Mouse (Mus musculus): ENCODE measurements around the gene Col4a2.

Col4a2 gene

DNA sequence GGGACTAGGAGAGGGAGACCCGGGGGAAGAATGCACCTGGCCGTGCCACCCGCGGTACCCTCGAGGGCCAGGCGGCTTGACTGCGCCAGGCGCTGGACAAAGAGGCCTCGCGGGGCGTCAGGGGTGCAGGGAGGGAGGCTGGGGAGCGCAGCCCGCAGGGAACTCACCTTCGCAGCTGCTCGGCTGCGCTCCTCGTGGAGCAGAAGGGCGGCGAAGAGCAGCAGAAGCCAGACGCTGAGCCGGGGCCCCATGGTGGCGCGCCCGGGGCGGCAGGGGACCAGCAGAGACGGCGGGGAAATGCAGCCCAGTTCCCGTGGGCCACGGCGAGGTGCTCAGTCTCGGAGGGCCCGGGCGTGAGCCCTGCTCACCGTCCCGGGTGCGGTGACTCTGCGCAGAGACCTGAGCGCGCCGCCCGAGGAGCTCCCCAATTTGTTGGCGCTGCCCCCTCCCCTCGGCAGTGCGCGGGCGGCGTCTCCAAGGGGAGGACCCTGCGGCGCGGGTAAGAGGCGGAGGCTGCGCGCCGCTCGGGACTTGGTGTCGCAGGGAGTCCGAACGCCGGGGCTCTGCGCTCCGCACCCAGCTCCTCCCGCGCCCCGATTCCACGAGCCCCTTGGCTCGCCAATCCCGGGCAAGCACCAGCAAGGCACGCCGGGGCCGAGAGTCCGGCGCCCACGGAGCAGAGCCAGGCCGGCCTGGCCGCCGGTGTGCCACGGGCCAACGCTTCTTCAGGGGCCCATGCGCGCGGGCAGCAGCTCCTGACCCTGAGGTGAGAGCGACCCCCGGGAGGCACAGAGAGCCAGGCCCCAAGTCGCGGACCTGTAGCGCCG is at the start of gene Col4a2, which contains the start of gene Col4a1:
TSS of gene Col4a2 (plus strand) at position 457 of the 827 bp plus-strand sequence.
TSS of gene Col4a1 (minus strand) at position 478 of the 827 bp plus-strand sequence.
- peak; percentile 81 to 90 for DNase-seq

DNA sequence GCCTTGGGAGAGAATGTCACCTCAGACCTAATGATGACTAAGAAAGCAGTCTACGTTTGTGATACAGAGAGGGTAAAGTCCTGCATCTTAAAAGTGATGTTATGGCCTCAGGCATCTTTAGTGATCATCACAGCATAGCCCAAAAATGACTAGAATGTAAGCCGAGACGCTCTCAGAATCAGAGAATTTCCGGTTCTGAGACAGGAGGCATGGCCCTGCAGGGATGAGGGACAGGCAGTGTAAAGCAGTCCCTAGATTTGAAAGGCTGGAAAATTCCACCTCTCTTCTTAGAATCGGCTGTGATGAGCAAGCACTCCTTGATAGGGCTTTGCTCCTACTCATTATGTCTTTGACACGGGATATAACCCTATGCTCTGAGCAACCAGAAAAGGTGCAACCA is 48.8 kb upstream of the Col4a2 start:
- DNase-seq: no peak

DNA sequence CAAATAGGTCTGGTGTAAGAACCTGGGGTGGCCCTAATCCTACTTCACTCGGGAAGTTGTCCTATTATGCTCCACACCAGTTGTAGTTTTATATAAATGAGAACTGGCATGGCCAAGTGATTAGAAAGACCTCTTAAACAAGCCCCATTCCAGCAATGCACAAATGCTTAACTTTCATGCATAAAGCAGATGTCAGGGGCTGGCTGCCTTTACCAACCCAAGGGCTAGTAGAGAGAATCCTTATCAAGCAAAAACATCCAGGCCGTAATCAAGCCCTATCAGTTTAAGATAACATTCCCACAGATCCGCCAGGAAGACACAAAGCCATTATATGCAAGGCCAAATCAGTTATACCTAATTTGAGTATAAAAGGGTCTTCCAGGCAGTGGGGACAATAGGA is 46.6 kb upstream of the Col4a2 start:
- DNase-seq: no peak

DNA sequence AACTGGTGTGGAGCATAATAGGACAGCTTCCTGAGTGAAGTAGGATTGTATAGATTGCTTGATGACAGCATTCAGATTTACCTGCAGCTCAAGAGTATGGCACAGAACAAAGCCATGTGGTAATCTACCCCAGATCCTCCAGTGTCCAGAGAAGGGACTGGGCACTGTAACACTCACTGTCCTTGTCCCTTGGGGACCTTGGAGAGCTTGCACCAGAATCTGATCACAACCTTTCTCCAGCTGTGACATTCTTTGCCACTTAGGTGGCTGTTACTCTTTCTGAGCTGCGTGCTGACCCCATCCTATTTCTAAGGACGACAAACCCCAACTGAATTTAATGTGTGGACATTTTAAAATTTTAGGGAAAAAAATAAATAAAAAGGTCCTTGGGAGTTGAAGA is 46.1 kb upstream of the Col4a2 start:
- DNase-seq: no peak

DNA sequence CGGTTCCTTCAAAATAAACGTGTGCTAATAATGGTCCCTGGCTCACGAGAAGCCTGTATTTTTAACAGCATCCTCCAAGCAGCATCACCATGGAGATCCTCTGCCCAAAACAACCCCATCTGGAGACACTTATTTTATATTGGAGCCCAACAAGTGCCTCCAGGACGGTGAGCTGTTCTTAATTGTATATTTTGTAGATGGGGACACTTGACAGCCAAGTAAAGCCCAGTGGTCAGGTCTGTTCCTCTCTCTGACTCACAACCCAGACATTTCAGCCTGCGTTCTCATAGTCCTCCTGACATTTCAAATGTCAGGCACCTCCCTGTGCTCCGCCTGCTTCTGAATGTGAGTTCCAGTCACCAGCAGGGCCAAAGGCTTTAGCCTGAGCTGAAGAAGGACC is 43.9 kb upstream of the Col4a2 start:
- DNase-seq: no peak

DNA sequence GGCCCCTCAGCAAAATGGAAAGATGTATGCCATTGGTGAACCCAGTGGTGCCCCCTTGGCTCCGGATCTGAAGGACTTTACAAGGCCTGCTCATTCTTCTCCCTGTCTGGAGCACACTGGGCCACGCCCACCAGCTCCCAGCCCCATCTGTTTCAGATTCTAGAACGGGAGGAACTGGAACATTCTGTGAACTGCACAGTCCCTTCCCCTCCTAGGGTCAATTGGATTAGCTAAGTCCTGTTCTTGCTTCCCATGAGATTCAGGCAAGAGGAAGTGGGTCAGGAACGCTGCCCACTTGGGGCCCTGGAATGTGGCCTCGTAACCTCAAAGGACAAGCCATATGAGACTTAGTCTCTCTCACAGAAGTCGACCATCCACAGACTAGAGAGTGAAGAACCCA is 41.8 kb upstream of the Col4a2 start:
- DNase-seq: peak; percentile 79 to 89

DNA sequence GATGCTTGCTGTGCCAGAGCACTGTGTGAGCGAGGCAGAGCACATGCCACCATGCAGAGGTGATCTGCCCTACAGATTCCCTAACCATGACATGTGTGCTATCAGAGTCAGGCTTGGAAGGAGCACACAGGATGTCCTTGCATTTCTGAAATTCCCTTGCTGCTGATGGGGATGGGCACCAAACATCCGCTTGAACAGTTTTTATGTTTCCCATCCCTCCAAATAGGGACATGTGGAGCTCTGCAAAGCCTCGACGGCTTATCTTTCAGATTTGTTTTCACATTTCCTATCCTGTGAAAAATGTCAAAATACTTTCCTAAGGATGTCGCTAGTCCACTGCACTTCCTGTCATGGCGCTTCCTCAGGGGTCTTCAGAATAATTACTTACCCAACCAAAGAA is 40.4 kb upstream of the Col4a2 start:
- peak in 1 of 2 experiments; percentile 54 for DNase-seq

DNA sequence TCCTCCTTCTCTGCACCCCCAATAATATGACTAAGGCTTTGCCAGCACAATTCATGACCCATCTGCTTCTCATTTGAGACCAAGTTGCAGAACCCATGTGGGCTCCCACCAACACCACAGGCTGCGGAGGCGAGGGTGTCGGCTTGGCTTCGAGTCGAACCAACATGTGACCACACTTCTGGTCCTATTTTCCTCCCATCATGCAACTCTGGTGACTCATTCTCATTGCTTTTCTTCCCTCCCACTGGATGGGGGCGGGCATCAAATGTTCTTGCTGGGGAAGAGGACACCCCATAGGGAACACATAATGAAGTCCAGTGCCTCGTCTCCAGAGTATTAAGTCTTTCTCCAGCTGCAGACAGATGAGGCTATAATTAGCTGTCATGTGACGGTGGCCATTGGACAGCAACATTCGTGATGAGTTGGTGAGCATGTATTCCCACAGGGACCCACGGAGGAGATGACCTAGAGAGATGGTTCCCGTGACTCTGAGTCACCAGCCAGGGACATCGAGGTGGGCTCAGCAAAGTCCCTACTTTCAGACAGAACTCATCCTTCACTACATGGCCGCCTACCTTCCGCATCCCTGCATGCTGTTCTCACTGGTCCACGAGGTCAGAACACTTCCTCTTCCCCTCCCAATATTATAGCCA is 39.0 kb upstream of the Col4a2 start:
- DNase-seq: no peak

DNA sequence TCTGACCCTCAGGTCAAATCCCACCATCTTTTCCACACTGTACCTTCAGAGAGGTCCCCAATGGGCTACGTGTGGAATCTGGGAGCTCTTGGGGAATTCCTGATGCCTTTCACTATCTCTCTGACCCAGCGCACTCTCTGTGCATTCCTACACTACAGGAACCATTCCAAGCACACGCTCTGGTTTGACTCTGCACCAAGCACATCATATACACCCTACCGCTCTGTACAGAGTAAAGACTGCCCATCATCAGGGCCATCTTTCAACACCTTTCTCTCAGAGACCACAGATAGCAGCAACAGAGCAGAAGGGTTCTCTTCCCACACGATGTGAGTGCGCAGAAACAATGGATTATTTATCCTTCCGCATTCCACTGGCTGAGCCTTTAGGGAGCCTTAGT is 38.2 kb upstream of the Col4a2 start:
- DNase-seq: no peak

DNA sequence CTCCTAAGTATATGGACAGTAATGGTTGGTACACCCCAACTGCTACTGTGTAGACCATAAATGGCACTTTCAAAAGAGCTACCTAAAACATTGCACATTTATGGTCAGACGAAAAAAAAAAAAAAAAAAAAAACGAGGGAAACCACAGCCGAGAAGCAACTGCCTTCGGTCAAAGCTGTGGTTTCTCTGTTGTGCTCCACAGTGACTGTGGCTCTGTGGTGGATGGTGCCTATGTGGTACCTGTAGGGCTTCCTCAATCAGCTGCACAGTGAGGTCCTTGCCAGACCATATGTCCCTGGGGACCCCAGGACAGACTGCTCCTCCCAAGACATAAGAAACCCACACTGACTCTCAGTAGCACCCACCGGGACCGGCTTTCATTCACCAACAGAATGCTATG is 36.3 kb upstream of the Col4a2 start:
- DNase-seq: no peak

DNA sequence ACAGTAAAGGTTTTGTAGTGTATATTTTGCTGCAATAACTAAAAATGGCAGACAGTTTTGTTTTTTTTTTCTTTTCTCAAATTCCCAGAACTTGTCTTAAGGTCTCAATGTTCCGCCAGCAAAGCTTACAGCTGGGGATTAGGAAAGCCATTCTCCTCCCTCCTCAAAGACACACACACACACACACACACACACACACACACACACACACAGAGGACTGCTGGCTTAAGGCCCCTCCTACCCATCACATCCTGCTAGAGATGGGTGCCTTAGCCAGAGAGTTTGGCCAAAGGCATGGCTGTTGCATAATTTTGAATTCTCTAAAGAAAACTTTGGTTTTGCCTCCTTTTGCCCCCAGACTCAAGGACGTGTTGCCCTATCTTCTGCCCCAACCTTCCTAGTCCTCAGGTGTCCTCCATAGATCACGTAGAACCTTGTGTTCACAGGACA is 35.0 kb upstream of the Col4a2 start:
- peak; percentile 51 to 73 for DNase-seq

DNA sequence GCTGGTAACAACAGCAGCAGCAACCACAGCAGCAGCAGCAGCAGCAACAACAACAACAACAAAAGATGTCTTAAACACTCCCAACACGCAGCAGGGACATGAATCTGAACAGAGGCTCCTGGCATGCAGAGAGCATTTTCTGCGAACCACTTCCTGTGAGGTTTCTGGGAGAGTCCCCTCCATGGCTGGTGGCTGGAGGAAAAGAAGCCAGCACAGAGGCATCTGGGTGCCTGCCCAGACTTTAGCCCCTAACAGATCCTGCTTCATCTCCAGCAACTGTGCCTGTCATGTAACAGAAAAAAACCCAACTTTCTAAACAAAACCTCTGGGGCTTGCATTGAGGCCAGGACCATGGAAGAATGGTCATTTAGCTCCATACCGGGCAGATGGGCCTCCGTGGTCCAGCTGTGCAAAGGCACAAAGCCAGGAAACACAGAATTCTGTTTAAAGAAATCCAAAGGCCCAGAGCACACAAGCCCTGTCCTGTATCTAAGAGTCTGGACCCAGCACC is 34.4 kb upstream of the Col4a2 start:
- peak; percentile 61 to 68 for DNase-seq

DNA sequence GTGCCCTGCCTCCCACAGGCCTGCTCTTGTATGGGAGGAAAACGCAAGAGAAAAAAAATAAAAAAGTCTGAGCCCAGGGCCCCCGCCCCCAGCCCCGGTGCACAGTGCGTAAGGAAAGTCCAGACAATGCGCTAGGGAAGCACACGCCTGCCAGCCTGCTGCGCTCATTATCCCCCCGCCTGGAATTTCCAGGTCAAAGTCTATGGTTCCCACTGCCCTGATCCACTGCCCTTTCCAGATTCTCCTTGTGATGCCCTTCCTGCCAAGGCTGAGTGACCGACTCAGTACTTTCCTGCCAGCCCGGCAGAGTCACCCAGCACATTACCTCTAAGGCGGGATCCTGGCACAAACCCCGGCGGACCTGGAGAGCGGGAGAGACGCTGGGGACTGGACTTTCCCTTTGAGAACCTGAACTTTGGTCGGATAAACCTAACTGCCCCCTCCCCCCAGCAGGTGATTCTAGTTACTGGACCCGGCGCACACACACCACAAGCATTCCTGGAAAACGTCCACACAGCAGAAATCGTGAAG is 33.2 kb upstream of the Col4a2 start:
- peak; percentile 91 to 95 for DNase-seq

DNA sequence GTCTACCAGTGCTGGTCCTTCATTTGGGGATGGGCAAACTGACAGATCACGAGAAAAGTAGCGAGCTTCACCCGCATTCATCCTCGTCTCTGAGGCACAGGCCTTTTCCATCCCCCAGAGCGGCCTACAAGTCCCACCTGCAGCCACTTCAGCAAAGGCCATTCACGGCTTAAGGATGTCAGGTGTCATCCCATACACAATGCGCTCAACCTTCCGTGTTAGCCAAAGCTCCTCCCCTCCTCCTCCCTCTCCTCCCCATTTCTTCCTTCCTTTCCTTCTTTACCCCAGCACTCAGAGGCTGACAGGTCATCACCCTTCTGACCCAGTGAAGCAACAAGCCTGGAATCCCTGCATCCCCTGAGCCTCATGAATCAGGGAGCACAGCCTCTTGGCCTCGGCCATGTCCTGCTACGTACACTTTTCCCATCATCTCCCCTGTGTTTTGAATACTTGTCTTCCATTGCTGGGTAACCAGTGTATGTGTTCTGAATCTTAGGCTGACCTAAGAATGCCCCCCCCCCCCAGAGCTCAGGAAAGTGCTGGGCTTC is 31.8 kb upstream of the Col4a2 start:
- no peak for DNase-seq

DNA sequence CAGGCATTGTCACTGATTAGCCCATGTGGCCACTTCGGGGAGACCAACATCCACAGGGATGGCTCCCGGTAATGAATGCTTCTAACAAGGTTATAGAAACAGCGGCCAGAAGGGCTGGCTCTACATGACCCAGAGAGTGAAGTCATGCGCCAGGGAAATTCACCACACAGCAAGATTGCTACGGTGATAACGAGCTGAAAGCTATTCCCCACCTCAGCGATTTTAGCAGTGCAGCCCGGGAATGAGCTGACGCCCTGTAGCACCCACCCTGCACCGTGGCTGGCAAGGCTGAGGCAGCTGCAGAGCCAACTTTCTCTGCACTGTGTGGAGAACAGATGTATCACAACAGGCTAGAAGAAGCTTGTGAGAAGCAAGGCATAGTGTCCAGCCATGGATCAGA is 30.5 kb upstream of the Col4a2 start:
- peak; percentile 54 to 73 for DNase-seq

DNA sequence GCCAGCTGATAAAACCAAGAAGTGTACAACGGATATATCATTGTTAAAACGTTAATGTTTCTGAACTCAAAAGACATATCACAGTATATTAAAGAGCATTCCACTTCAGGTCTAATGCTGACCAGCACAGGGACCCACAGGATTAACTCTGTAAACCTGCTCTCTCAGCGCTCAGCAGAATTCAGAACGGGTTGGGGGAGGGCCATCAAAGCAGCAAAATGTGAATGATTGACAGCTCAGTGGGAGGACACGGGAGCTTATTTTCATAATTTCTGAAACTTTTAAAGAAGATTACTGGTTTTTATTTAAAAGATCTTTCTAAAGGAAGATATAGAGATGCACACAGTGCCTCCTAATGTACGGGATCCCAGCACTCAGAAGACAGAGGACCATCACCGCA is 29.9 kb upstream of the Col4a2 start:
- no peak for DNase-seq

DNA sequence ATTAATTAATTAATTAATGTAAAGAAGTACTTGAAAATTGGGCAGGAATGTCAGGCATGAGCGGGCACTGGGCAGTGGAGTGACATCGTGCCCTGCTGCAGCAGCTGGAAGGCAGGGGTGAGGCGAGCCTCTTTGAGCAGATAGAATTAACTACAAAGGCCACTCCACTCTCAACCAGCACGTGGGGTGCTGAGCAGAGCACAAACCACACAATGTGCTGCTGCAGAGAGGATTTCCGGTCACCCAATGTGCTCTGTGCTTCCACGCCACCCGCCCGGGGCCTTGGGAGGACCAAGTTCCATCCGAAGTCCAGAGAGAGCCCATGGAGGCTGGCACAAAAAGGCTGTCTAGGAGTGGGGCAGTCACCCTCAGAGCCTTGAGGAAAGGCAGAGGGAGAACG is 29.4 kb upstream of the Col4a2 start:
- DNase-seq: peak; percentile 65 to 91

DNA sequence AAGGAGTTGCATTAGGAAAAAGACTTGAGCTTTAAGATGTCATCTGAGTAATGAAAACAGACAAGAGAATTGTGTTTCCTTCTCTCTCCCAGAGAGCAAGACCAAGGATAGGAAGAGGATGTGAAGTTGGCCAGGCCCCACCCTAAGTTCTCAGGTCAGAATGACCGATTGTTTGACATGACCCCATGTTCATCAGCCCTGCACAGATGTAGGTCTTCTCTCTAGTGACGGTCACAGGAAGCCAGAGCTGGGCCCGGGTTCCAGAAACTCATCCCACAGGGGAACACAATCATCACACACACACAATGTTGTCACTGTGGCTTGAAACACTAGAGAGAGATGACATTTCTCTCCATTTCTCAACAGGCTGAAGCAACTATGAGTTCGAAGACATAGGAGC is 27.2 kb upstream of the Col4a2 start:
- peak in 1 of 2 experiments; percentile 63 for DNase-seq

DNA sequence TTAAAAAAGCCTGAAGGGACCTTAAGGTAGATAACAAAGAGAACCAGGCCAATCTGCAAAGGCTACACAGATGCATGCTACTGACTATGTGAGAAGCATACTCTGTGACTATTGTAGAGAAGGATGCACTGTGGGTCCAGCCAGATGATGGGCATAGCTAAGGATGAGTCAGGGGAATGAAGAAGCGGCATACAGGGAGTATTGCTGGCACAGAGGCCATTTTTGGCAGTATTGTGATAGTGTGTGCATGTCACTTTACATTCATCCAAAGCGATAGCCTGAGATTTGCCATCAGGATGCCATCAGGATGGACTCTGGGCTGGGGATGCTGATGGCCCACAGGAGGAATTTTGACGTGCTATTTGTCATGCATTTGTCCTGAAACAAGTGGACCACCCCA is 25.5 kb upstream of the Col4a2 start:
- DNase-seq: no peak

DNA sequence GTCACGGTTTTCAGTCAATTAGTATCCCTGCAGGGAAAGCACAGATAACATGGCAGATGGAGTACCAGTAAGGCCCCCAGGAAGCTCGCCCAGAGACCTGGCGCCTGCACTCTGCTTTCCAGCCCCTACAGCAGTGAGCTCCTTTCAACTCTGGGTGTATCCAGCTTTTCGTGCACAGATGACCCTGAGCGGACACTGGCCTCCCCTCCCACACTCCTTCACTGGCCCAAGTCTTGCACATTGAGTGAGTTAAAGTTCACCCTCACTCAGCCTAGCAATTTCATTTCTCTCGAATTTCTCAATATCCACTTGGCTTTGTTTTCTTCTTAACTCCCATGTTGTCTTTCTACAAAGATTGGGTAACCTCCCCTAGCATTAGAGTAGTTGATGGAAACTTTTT is 24.3 kb upstream of the Col4a2 start:
- peak in 1 of 2 experiments; percentile 60 for DNase-seq

DNA sequence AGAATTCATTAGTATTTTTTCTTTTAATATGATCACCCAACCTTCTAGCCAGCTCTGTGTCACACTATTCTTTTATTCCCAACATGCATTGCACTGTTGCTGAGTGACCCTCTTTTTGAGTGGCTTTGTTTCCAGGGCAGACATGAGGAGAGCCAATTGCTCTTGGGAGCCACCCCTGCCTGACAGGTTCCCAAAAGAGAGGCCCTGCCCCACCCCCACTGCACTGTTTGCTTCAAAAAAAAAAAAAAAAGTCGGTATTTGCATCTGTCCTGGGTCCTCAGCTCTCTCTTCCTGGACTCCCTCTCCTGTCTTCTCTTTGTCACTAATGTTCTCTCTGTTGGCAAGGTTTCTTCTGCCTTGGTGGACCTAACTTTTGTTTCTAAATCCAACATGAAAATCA is 22.1 kb upstream of the Col4a2 start:
- no peak for DNase-seq

DNA sequence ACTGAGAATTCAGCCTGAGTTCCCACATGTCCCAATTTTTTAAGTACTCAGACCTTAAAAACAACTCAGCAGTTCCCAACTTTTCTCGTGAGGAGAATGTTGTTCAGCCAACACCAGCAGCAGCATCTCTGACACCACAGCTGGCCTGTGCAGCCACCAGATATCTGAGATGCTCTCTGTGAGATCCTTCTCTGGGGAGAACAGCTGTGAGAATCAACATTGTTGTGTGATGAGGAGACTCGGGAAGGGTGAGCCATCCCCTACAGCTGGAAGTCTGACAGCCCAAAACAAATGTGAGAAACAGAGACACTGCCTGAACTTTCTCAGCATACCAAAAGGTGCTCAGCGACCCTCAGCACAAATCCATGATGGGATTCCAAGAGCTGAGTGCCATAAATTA is 20.0 kb upstream of the Col4a2 start:
- no peak for DNase-seq

DNA sequence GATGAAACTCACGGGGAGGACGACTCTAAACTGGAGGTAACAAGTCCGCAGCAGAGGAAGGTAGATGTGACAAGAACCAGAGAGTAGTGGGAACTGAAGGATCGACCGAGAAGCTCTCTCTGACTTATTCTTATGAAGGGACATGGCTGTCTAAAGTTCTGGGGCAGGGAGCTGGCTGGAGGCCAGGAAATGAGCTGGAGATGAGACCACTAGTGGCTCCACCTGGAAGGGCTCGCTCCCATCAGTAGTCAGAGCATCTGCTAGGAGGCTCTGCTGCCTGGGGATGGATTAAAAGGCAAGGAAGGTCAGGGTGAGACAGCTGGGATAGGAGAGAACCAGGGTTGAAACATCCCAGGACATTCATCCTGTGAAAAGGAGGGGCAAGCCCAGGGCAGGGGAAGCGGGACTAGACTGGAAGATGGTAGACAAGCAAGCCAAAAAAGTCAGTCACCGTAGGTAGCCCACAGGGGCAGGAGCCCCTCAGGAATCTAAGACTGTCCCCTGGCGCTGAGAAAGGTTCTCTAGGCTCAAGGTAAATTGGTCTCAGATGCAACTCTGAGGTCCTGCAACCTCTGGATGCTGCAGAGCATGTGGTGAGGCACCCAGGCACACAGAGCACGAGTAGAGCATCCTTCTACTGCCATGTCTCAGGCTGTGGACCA is 16.2 kb upstream of the Col4a2 start:
- no peak for DNase-seq

All from kidney, postnatal 25 days (tissue).